Mouse (Mus musculus) retina, embryonic 14.5 days (tissue): ENCODE measurements around the gene Gfi1b.

Experiments used
- DNase-seq: peaks from one replicate; pipeline ENCODE4 v3.0.0-alpha.2; 2015; ENCODE audit warnings: low spot score

Gene Gfi1b

GRCm38 (mm10) chr2:28622521-28623124 lies 841 bp upstream of the Gfi1b start:
- peak; percentile 72 for DNase-seq

DNA sequence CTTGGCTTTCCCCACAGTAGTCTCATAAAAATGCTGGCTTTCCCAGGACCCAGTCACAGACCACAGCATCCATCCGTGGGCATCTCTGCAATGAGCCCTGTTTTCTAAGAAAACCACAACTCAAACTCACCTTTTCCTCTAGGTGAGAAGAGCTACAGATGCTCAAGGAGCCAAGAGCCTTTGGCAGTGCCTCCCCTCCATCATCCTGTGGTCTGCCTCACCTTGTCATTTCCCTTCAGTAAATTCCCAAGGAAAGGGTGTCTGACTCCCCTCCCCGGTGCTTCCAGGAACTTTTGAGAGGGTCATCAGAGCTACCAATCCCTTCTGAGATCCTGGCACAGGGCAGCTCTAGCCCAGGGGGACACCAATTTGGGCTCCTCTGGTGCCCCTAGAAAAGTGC lies 671 bp downstream of the Gfi1b start:
- DNase-seq = no peak

DNA sequence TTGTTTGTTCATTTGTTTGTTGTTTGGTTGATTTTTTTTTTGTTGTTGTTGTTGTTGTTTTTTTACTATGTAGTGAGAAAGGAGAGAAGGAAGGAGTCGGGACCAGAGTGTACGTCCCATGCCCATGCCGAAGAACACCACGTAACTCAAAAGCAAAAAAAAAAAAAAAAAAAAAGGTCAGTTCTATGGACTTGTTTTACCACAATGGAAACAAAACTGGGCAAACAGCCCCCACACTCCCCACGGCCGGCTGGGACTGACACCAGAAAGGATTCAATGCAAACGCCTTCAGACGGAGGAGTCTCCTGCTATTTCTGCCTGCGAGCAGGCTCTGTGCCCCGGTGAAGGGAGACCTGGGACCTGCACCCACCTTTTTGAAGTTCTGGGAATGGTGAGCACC lies 1.3 kb downstream of the Gfi1b start:
- DNase-seq = no peak

DNA sequence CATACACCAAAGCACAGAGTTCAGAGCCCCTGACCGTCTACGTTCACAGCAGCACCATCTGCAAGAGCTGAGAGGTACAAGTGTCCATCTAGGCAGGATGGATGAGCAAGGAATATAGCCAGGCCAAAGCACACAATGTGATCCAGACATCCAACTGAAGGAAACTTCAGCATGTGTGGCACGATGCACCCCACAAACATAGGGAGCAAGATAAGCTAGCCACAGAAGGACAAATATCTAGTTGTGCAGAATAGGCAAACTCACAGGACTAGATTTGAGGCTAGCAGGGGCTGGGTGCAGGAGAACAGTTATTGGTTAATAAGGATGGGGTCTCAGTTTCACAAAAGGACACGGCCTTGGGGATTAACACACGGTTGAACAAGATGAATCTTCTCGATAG lies 2.4 kb downstream of the Gfi1b start:
- DNase-seq = no peak

DNA sequence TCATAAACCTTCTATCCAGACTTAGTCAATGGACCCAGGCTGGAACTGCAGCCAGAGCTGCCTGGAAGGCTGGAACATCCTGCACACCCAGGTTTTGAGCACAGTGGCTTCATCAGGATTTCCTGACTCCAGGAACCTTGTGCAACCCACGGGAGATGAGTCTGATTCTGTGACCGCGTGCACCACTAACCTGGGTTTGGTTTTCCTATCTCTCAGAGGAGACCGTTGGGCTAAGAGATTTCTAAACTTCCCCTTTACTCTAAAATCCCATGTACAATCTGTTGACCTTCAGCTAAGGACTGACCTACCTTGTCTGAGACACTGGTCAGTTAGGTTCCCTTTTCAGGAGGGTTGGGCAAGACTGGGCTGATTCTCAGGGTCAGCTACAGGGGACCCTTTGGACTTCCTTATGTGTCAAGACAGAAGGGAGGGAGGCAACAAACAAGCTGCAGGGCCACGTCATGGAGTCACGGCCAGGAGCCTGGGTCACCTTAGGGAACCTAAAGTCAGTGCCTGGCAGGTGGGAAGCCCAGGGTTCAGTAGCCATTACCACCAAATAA lies 2.9 kb downstream of the Gfi1b start:
- no peak for DNase-seq

- no peak for DNase-seq
These were observed 4.0 kb downstream of the Gfi1b start for GRCm38 (mm10) chr2:28617498-28618486.

- DNase-seq = no peak
These were observed 4.9 kb downstream of the Gfi1b start for GRCm38 (mm10) chr2:28616874-28617273.

- peak; percentile 32 for DNase-seq
These were observed 5.4 kb downstream of the Gfi1b start for GRCm38 (mm10) chr2:28616358-28616757.

DNA sequence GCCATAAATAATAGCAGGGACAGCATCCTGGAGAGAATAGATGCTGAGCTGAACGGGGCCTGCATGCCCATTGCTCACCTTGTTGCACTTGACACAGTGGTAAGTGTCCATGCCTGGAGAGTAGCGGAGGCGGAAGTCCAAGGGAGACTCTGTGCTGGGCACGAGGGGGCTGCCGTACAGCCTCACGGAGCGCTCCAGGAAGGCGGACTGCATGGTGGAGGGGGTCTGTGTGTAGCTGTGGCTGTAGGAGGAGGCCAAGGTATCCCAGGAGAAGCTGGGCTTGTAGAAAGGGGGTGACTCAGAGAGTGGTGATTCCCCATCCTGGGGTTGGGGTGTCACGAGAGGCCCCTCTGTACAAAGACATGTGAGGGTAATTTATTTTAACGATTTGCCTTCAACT lies 8.2 kb downstream of the Gfi1b start:
- DNase-seq = no peak

GRCm38 (mm10) chr2:28612436-28613063 lies 9.2 kb downstream of the Gfi1b start:
- DNase-seq = no peak

- DNase-seq = no peak
These were observed 10.4 kb downstream of the Gfi1b start for GRCm38 (mm10) chr2:28611407-28611787.

DNA sequence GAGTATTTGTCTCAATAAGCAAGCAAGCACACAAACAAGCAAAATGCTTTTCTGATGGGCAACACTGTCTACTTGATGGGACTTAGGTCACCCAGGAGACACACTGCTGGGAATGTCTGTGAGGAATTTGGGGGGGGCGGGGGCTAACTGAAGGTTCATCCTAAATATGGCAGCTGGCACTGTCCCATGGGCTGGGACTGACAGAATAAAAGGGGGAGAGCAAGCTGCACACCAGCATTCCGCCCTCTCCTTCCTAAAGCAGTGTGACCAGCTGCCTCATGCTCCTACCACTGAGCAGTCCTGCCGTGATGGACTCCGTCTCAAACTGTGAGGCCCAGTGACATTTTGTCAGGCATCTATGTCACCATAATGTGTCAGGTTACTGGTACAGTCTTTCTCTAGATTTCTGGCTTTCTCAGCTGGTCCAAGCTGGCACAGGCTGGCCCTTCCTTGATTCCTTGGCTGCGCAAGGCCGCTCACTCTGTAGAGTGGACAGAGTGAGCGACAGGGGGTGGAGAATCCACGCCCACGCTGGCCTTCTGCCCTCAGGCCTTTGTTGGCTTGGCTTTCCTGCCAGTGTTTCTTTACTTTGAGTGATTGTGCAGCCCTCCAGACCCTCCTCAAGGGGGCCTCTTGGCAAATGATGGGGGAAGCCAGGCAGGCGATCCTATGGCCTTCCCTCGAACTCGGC lies 10.9 kb downstream of the Gfi1b start:
- DNase-seq = no peak

- DNase-seq = no peak
These were observed 11.9 kb downstream of the Gfi1b start for GRCm38 (mm10) chr2:28609851-28610250.

DNA sequence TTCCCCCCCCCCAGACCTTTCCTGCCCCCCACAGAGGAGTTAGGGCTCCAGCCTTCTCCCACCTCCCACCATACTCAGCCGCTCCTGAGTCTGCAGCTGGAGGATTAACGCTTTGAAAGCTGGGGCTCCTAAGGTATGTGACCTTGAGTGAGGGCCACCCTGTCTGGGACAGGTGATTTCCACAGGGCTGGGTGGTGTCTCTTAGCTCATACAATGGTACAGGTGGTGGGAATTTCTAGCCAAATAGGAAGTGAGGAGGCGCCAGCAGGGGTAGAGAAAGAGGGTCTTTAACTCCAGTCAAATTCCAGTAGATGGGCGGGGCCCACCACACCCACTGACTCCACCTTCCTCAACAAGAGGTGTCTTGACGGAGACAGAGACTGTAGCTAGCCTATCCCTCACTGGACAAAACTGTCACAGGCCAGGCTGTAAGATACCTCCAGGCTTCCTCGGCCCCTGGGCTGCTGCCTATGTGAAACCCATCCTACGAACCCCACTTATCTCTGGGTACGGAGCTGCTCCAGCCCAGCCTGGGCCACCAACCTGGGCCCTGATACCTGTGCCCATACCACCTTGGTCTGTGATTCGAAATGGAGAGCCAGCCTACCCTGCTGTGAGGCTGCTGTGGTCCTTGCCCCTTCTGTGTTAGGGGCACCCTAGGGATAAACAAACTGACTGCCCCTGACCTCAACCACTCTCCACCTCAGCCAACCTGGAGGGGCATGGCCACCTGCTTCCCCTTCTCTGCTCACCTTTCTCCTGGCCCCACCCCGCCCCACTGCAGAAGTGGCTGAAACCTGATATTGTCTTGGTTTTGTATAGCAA lies 14.2 kb downstream of the Gfi1b start:
- no peak for DNase-seq

DNA sequence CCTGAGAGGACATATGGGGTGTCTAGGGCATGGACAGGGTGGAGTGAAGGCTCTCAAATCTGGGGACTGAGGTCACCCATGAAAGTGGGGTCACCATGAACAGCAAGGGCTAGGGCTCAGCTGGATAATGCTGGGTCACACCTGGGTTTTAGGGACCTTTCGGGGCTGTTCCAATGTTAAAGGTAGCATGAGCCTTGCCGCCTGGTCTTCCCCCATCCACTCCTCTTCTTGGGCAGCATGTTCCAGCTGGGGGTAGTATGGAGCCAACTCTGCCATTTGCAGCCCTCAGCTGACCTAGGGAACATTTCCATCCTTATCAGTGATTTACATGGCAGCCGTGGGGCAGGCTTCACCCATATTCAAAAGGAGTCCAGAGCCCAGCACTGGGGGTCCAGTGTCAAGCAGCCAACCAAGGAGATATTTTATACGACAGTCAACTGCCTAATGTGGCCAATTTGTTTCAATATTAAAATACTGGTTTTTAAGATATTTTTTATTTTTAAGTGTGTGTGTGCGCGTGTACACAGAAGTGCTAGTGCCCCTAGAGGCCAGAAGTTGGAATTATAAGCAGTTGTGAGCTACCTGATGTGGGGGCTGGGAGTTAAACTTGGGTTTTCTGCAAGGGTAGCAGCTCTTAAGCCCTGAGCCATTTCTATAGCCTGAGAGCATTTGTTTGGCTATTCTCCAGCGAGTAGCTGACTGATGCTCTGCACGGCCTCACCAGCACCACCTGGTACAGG lies 15.0 kb downstream of the Gfi1b start:
- DNase-seq = no peak

DNA sequence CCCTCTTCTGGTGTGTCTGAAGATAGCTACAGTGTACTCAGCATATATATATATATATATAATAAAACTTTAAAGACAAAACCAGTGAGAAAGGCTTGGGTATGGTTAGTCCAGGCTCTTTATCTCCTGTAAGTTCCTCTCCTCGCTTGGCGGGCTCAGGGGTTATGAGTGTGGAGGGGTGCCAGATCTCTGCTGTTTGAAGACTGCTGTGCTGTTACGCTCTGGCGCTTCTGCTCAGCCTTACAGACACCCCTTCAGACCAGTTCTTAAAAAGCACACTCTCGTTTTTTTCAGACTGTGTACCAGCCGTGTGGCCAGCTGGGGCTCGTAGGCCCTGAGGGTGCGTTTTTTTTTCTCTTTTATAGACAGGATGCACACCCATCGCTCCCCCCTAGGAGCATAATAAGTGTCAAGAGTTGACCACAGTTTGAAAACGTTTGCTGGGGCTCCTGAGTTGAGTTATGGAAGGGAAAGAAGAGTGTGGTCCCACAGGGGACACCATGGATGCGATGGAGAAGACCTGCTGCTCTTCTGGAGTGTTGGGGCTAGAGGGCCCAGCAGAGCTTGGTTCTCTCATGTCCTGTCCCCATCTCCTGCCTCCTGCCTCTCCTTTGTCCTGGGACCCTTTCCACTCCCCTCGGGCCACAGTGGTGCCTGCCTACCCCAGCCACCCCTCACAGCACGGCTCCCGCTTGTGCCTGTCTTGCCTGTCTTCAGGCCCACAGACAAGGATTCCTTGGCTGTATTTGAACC lies 15.8 kb downstream of the Gfi1b start:
- DNase-seq = no peak

DNA sequence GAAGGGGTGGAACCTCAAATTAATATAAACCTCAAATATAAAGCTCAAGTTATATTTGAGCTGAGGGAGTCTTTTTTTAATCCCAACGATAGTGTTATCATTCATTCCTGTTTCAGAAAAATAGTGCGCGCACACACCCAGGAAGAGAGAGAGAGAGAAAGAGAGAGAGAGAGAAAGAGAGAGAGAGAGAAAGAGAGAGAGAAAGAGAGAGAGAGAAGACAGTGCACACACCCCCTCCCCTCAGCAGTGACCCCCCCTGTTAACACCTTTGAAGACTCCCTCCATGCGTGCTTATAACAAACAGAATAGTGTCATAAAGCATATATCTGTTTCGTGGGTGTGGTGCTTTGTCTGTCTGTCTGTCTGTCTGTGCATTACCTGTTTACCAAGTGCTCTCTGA lies 18.2 kb downstream of the Gfi1b start:
- DNase-seq = no peak

DNA sequence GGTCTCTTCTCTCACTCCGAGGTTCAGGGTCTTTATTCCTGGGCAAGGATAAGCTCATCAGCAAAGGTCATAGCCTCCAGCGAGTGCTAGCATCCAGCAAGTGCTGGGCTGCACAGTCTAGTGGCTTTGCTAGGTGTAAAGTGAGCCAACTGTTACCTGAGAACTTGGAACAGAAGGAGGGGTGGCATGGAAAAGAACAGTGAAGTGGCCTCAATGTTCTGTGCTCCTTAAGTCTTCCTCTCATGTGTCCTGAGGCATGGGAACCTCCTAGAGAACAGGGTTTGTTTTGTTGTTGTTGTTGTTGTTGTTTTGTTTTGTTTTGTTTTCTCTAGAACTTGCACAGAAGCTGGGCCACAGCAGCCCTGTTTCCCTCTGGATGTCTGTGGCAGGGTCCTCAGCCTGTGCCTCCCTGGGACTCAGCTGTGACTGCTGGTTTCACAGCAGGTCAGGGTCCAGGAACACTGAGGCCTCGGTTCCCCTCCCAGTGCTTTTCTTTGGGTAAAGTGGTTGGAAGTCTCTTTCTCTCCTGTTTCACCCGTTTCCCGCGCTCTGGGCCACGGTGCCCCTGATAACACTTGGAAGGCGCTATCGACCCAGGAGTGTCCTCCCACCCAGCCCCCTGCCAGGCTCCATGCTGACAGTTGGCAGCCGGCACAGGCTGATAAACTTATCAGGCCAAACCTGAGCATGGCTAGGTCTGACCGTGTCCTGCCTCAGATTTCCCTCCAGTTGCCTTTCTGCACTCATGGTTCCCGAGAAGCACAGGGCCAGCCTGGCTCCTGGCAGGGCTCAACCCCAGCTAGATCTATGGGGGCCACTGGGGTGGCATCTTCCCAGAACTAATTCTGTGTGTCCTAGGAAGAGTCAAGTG lies 19.8 kb downstream of the Gfi1b start:
- DNase-seq = no peak

- DNase-seq = no peak
These were observed 22.2 kb downstream of the Gfi1b start for GRCm38 (mm10) chr2:28599569-28599900.
